Mouse (Mus musculus) mesoderm, embryonic 11.5 days (tissue): ENCODE results near the gene Wnt4.

Source experiments
- DNase-seq: peaks from one replicate; pipeline ENCODE4 v3.0.0-alpha.2; 2012; ENCODE audit warnings: low read depth, low spot score

Wnt4 gene

GRCm38 (mm10) chr4:137305831-137306576 is 28.7 kb downstream of the Wnt4 start:
- DNase-seq = peak; percentile 48

DNA sequence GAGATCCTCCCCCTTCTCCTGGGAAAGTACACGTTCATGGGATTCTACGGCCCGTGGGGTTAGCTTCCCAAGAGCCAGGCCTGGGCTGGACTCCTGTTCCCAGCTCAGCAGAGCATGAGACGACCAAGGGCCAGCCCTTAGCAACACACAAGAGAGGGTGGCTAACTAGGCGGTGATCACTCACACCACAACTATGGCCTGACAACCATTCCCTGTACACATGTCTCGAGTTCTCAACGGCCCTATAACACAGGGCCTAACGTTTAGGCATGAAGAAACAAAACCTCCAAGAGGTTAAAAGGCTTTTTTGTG is 29.2 kb downstream of the Wnt4 start:
- DNase-seq = no peak

- no peak for DNase-seq
Measured at GRCm38 (mm10) chr4:137306991-137307706, 29.9 kb downstream of the Wnt4 start.

- peak; percentile 59 for DNase-seq
Measured at GRCm38 (mm10) chr4:137308377-137308776, 31.1 kb downstream of the Wnt4 start.

GRCm38 (mm10) chr4:137313511-137313910 is 36.2 kb downstream of the Wnt4 start:
- no peak for DNase-seq

DNA sequence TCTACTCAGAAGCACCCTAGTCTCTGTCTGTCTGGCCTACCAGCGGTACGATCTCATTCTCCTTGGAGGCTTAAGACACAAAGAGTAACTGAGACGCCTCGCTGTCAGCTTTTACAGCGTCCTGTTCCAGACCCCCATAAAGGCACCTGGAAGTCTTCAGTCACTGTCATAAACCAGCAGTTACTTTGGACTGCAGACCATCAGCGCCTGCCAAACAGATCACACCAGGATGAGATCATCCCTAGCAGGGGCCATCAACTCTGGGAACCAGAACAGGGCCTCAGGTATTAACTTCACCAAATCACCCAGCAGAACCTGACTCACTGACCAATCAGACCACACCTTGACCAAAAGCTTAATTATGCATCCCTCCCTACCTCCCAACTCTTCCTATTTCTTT is 37.3 kb downstream of the Wnt4 start:
- peak; percentile 49 for DNase-seq

DNA sequence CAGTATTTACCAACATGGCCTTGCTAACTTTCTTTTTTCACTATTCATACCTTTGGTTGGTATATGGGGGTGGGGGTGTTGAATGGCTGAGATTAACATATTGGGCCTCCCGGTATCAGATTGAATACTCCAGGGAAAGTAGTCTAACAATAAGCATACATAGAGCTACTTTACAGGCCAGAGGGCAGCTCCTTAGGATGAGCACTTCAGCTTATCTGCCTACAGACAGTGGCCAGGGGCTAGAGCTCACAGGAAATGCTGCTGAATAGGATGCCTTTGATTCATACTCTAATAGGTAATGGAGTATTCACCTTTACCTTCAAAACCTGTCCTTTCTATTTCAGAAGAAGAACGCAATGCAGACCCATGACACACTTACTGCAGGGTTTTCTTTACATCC is 37.8 kb downstream of the Wnt4 start:
- no peak for DNase-seq

GRCm38 (mm10) chr4:137316027-137316770 is 38.9 kb downstream of the Wnt4 start:
- no peak for DNase-seq

- no peak for DNase-seq
Measured at GRCm38 (mm10) chr4:137324926-137325325, 47.6 kb downstream of the Wnt4 start.

DNA sequence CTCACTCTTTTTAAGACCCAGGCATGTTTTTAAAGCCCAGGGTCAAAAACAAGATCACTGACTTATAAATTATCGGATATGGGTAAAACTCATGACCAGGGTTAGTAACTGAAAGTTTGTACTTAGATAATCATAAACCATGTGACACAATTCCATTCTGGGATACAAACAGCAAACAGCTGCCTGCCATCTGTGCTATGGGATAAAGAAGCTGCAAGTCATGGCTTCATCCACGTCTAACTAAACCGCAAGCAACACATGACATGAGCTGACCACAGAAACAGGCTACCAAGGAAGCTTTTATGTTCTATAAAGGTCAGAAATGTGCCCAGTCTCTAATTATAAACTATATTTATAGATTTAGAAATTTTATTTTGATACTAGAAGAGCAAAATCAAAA is 49.2 kb downstream of the Wnt4 start:
- DNase-seq = no peak

- no peak for DNase-seq
Measured at GRCm38 (mm10) chr4:137332051-137332450, 54.8 kb downstream of the Wnt4 start.

DNA sequence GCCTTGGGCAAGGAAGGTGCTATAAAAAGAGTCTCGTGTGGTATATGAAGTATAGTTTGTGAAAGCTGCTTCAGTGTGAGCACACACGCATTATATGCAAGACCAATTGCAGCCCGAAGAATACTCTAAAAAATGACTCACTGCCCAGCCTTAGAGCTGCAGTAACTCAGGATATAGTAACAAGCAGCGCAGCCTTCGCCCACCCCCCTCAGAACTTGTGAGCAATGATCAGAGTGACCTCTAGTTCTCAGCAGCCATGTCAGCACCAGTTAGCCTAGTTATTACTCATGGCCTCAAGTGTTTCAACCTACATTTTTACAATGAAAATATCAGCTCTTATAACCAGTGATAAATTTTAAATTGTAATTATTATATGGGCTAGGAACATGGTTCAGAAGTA is 59.2 kb downstream of the Wnt4 start:
- no peak for DNase-seq

DNA sequence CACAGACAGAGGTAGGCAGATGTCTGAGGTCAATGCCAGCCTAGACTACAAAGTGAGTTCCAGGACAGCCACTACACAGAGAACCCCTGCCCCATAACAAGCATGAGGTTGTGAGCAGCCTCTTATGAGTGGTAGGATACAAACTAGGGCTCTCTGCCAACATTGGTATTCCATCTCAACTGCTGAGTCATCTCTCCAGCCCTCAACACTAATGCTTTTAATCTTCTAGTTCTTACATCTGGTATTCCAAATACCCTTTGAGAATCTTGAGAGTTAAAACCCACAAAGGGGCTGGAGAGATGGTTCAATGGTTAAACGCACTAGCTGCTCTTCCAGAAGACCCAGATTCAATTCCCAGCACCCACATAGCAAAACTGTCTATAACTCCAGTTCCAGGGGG is 62.1 kb downstream of the Wnt4 start:
- no peak for DNase-seq

DNA sequence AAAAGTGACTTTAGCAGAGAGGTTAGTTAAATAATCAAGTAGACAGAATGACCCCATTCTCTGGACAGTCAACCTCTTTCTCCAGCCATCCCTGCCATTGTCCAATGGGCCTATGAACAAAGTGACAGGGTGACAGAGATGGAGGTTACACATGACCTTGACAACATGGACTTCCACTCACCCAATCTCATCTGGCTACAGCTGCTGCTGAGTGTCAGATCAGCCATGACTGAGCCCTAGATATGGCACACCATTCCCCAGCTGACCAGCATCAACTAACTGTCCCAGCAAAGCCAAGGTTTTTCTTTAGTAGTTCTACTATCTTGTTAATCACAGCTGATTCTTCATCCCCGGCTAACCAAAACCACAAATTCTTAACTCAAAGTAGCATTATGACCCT is 65.5 kb downstream of the Wnt4 start:
- no peak for DNase-seq

GRCm38 (mm10) chr4:137345112-137345511 is 67.8 kb downstream of the Wnt4 start:
- no peak for DNase-seq

GRCm38 (mm10) chr4:137345790-137346189 is 68.5 kb downstream of the Wnt4 start:
- DNase-seq = no peak
